Comparison of ENCODE assay signal across 19 mouse cellular contexts in genomic region chr12:100214156-100214555, GRCm38 (mm10). TPM values are rescaled to one million over a fixed set of nuclear protein-coding genes. Genes with fewer than 3 reads are reported as not detected.
A peak's percentile ranks its signal among the peaks of the same experiment; 100 is the strongest.
DNase-seq lines count a peak whose midpoint lies in the region; ATAC-seq and TF ChIP-seq lines count a peak whose summit lies in the region.
"Had no signal": no experiment of that assay in that cellular context is flagged by ENCODE, and none has a peak within 500 bp of the region (broad histone marks: within the 10 kb centered on the region; RNA-seq: fewer than 3 reads in every experiment).

No protein-coding gene starts in this region.

- DNase-seq in hindbrain, postnatal 0 days (ENCODE audit: low spot score) = no peak
- DNase-seq in hindbrain, embryonic 14.5 days (ENCODE audit: low spot score) = no peak
- no peak for DNase-seq in left cerebral cortex, adult 2 months (ENCODE audit: extremely low spot score in 1 of 2, low spot score in 2 of 2)
- DNase-seq in left cerebral cortex, adult 11 months (ENCODE audit: low spot score) = no peak
- peak; percentile 62 for DNase-seq in right cerebral cortex, adult 18-20 months
- no peak for DNase-seq in right cerebral cortex, postnatal 10 days (ENCODE audit: low spot score in 2 of 2)
- DNase-seq: cerebellum, adult 9-11 months; cerebellum, postnatal 36 days; gastrocnemius, adult 2 months; gastrocnemius, postnatal 25 days had no signal

- intact Hi-C loops in left cerebral cortex, adult 2 months (cut with DNase I) = no loop called here

- peaks cover 4% of the 10 kb centered on the region; the same call in 1 of the 2 replicates for H3K36me3 ChIP-seq in hindbrain, postnatal 0 days (ENCODE audit: insufficient read depth, low read length)
- peaks cover 18% of the 10 kb centered on the region for H3K36me3 ChIP-seq in hindbrain, embryonic 14.5 days (replicated peaks; ENCODE audit: control insufficient read depth, insufficient read depth)

- ATAC-seq in hindbrain, postnatal 0 days = no peak
- no peak for ATAC-seq in hindbrain, embryonic 14.5 days (ENCODE audit: low FRiP score)
- ATAC-seq: activated CD4-positive, CD25-positive, alpha-beta regulatory T cell, adult 4 months; forebrain, embryonic 15.5 days; hindbrain, embryonic 16.5 days; Patski had no signal

- 88% methylated on average over 10 of the region's 10 CpGs for WGBS in hindbrain, postnatal 0 days
- 97% methylated on average over 10 of the region's 10 CpGs for WGBS in hindbrain, embryonic 14.5 days

- peak overlapping the region; percentile 11; the same call in 1 of the 2 replicates for H3K27ac ChIP-seq in hindbrain, postnatal 0 days
- H3K27ac ChIP-seq in hindbrain, embryonic 14.5 days = no peak overlapping the region
- peak overlapping the region; percentile 74 for H3K27ac ChIP-seq in left cerebral cortex, adult 2 months
- H3K27ac ChIP-seq: embryonic facial prominence, embryonic 15.5 days; forebrain, embryonic 10.5 days; forebrain, embryonic 15.5 days; gastrocnemius, adult 2 months had no signal

- H3K9ac ChIP-seq in hindbrain, postnatal 0 days (replicated peaks; ENCODE audit: low read length) = no peak overlapping the region
- H3K9ac ChIP-seq in hindbrain, embryonic 14.5 days = no peak overlapping the region
- H3K9ac ChIP-seq: embryonic facial prominence, embryonic 15.5 days; forebrain, embryonic 15.5 days; heart, embryonic 12.5 days had no signal

- no peak overlapping the region for H3K4me2 ChIP-seq in hindbrain, postnatal 0 days (ENCODE audit: low read depth, low read length)
- no peak overlapping the region for H3K4me2 ChIP-seq in hindbrain, embryonic 14.5 days (replicated peaks)
- H3K4me2 ChIP-seq: embryonic facial prominence, embryonic 15.5 days; forebrain, embryonic 15.5 days; heart, embryonic 12.5 days had no signal

- H3K4me3 ChIP-seq in hindbrain, postnatal 0 days (ENCODE audit: low read length) = no peak overlapping the region
- no peak overlapping the region for H3K4me3 ChIP-seq in hindbrain, embryonic 14.5 days (replicated peaks; ENCODE audit: low read length)
- H3K4me3 ChIP-seq in left cerebral cortex, adult 2 months = no peak overlapping the region
- H3K4me3 ChIP-seq: embryonic facial prominence, embryonic 15.5 days; erythroblast, embryonic 14.5 days; forebrain, embryonic 10.5 days; forebrain, embryonic 15.5 days; gastrocnemius, adult 2 months; heart, embryonic 12.5 days had no signal

- no peaks in the 10 kb centered on the region for H3K4me1 ChIP-seq in hindbrain, postnatal 0 days (ENCODE audit: insufficient read depth, low read length)
- no peaks in the 10 kb centered on the region for H3K4me1 ChIP-seq in hindbrain, embryonic 14.5 days (replicated peaks; ENCODE audit: control insufficient read depth, insufficient read depth, low read length)
- H3K4me1 ChIP-seq: forebrain, embryonic 10.5 days had no signal

- H3K9me3 ChIP-seq in hindbrain, postnatal 0 days (ENCODE audit: low read length) = no peaks in the 10 kb centered on the region
- H3K9me3 ChIP-seq in hindbrain, embryonic 14.5 days (ENCODE audit: control insufficient read depth, low read length) = peaks cover 7% of the 10 kb centered on the region; the same call in 1 of the 2 replicates
- H3K9me3 ChIP-seq: embryonic facial prominence, embryonic 15.5 days; forebrain, embryonic 10.5 days had no signal

- no peak for TF ChIP-seq CTCF in hindbrain, postnatal 0 days (IDR thresholded peaks at IDR 0.05; ENCODE audit: low read depth)
- no peak for TF ChIP-seq CTCF in left cerebral cortex, adult 2 months (IDR thresholded peaks at IDR 0.05)

- H3K27me3 ChIP-seq in hindbrain, postnatal 0 days (ENCODE audit: insufficient read depth, low read length) = no peaks in the 10 kb centered on the region
- no peaks in the 10 kb centered on the region for H3K27me3 ChIP-seq in hindbrain, embryonic 14.5 days (ENCODE audit: control insufficient read depth, insufficient read depth, low read length)
- H3K27me3 ChIP-seq: CH12.LX; embryonic facial prominence, embryonic 15.5 days; forebrain, embryonic 15.5 days; heart, embryonic 12.5 days; Patski had no signal

RNA-seq across cellular contexts. Expression of gene Calm1, which starts 14.9 kb away (rescaled TPM):
- 1,139 and 1,416 TPM in 2 replicates for total RNA-seq in hindbrain, postnatal 0 days (2014; rRNA removed)
- polyA plus RNA-seq in hindbrain, postnatal 0 days (2015; fragmentation: Nextera tagmentation; extraction: Ambion mirVana) = 4,078 and 4,190 TPM in 2 replicates
- polyA plus RNA-seq in hindbrain, embryonic 14.5 days (2014; fragmentation: Nextera tagmentation; extraction: Ambion mirVana) = 2,705 and 2,824 TPM in 2 replicates
- 1,000 to 10,000 TPM; 2,238 to 2,247 TPM for total RNA-seq in left cerebral cortex, adult 2 months (2021)

RNA-seq across cellular contexts. Expression of gene Nrde2, which starts 54.7 kb away (rescaled TPM):
- total RNA-seq in hindbrain, postnatal 0 days (2014; rRNA removed) = 20.2 and 20.5 TPM in 2 replicates
- polyA plus RNA-seq in hindbrain, postnatal 0 days (2015; fragmentation: Nextera tagmentation; extraction: Ambion mirVana) = 11.8 and 13.6 TPM in 2 replicates
- polyA plus RNA-seq in hindbrain, embryonic 14.5 days (2014; fragmentation: Nextera tagmentation; extraction: Ambion mirVana) = 12.0 and 14.0 TPM in 2 replicates
- 10 to 100 TPM; 17.3 to 21.9 TPM for total RNA-seq in left cerebral cortex, adult 2 months (2021)
